Mouse (Mus musculus): ENCODE results near the gene Pitpnc1.

- no peak for TF ChIP-seq CTCF (IDR thresholded peaks at IDR 0.05; ENCODE audit: control insufficient read depth, insufficient read depth, insufficient read length)
- TF ChIP-seq FOSL1 (IDR thresholded peaks at IDR 0.05; ENCODE audit: insufficient read depth, low read length, poor library complexity, severe bottlenecking), result no peak
- TF ChIP-seq USF1 (IDR thresholded peaks at IDR 0.05; ENCODE audit: low read depth), result no peak
Measured at GRCm38 (mm10) chr11:107390001-107390400, 80.5 kb downstream of the Pitpnc1 start.

Data from C2C12 (cell line).